Mouse (Mus musculus): Measurements from ENCODE around the gene Asrgl1.

Gene Asrgl1

DNA sequence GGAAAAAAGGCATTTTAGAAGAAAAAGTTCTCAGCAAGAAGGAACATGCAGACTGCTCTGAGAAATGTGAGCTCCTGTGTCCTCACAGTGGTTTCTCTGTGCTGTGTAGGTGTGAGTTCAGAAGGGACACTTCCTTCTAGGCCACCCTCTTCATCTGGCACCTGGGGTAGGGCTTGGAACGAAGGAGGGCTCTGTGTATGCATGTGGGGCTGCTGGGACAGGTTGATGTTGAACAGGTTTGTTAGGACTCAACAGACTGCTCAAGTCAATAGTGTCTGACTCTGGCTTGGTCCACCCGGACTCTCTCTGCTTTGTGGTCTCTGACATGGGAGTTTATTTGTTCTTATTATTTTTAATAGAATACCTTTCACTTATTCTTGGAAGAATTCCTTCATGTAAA, 65.1 kb downstream of the Asrgl1 start:
- peak; percentile 20 for DNase-seq (ENCODE audit: low read depth)

GRCm38 (mm10) chr19:9069687-9070307, 65.6 kb downstream of the Asrgl1 start:
- DNase-seq (ENCODE audit: low read depth), result peak; percentile 22

DNA sequence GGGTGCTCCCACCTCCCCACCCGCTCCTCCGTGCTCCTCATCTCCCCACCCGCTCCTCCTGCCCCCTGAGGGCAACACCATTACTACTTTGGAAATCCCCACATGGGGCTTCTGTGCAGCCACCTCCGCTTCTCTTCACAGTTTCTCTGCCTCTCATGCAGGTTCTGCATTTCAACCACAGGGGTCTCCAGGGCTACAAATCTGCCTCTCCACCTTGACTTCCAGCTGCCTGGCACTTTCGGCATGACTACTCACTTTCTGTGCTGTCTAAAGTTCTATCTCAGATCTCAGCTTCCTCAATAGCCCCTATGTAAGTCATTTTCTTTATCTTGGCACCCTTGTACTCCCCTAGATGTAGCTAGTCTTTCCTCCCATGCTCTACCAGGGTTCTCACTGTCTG, 68.1 kb downstream of the Asrgl1 start:
- DNase-seq (ENCODE audit: low read depth), result peak; percentile 50

DNA sequence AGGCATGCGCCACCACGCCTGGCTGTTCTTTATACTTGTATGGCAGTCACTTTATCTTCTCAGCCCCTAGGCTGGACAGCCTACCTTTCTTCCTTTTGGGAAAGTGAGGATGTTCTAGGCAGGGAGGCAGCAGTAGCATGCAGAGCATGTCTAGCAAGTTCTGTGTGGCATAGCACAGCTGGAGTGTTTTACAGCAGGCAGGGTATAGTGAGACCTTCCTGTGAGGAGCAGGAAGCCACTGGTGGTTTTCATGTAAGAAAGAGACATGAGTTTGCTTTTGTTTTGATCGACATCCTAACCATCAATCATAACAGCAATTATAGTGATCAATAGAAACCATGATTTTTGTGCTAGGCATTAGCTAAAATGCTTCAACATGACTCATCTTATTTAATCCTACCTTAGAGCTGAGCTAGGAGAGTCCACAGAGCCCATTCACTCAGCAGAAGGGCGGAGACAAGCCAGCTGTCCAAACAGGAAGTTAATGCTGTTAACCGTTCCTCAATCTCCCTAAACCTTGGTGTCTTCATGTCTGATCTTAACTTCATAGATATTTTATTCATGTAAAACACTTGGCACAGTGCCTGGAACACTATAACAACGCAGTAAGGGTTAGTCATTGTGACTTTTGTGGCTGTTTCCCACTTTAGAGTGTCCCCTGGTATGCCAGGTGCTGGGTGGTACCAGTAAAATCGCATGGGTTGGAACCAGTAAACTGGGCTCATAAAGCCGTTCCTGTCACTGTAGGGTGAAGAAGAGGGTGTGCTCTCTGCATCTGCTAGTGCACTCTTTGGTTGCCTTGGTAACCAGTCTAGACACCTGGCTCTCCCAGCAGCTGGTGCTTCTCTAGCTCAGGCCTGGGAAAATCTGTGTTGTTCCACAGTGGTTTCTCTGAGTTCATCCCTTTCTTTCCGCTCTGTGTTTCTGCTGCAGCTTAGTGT, 69.5 kb downstream of the Asrgl1 start:
- DNase-seq (ENCODE audit: low read depth), result peak; percentile 83

DNA sequence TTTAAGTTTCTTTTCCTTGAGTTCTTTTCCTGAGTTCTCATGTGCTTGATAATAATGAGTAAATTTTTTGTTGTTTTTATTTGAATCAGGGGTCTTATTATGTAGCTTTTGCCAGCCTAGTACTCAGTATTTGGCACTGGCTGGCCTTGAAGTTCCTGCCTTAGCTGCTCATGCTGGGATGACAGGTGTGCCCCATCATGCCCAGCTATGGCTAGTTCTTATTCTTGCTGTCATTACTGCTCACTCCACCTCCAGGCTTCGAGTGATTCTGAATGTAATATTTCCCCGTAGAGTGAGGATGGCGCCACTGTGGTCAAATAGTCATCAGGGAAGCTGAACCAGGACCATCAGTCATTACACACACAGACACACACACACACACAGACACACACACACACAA, 71.6 kb downstream of the Asrgl1 start:
- no peak for DNase-seq (ENCODE audit: low read depth)

GRCm38 (mm10) chr19:9062822-9063221, 72.6 kb downstream of the Asrgl1 start:
- DNase-seq (ENCODE audit: low read depth), result no peak

GRCm38 (mm10) chr19:9061221-9061893, 74.1 kb downstream of the Asrgl1 start:
- no peak for DNase-seq (ENCODE audit: low read depth)

- DNase-seq (ENCODE audit: low read depth), result no peak
These were observed 75.3 kb downstream of the Asrgl1 start for GRCm38 (mm10) chr19:9060103-9060502.
